Mouse (Mus musculus): ENCODE data around the gene Ddx51. TPM values are rescaled to one million over a fixed set of nuclear protein-coding genes. Genes with fewer than 3 reads are reported as not detected.

Ddx51 gene
- polyA plus RNA-seq (2015; fragmentation: Nextera tagmentation; extraction: Ambion mirVana) = 21.5 and 23.2 TPM in 2 replicates

DNA sequence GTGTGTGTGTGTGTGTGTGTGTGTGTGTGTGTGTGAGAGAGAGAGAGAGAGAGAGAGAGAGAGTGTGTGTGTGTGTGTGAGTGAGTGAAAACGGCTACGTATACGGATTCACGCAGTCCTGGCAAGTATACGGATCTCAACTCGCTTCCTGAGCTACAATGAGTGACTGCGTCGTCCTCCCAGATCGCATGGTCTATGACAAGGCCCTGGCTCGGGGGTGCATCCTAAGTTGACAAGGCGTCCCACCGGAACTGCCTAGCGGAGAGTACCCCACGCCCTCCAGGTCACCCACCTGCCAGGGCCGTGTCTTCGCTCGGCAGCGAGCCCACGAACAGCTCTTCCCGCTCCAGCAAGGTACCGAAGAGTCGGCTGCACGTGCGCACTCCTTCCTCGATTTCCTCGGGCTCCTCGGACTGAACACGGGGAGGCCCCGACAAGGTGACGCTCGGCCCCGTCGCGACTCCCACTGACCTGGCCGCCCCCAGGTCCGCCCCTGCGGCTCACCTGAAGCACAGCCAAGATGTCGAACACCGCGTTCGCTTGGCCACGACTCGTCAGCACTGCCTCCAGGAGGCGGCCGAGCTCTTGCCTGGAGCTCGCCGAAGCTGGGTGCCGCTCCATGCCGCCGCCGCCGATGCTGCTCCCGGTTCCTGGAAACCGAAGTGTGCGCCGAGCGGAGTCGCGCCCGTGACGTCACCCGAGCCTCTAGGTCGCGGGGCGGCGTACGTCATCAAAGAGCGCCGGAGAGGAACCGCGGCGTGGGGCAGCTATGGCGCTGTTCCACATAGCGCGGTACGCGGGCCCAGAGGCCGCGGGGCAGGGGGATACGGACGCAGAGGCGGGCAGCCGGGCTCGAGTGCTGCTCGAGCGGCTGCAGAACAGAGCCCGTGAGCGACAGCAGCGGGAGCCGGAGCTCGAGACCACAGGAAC, at the start of gene Ddx51, which contains the start of gene Noc4l:
Ddx51 (plus strand) TSS at position 733 of the 930 bp plus-strand sequence.
Noc4l (minus strand) TSS at position 699 of the 930 bp plus-strand sequence.
- WGBS = under 1% methylated on average over 91 of the region's 91 CpGs

DNA sequence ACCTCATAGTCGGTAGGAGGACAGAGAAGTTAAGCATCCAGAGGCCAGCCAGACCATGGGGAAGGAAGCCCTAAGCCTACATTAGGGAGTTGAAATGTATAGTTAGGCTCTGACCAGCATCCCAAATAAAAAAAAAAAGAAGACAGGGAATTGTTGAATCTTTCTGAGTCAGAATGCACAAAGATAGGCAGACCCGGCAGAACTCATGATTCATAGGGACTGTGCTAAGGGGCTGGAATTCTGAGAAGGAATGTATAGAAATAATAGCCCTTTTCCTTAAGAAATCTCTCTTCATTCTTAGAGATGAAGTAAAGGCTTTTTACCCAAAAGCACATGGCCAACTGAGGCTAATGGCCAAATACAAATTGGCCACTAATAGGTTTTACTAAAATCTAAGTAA, 48.9 kb upstream of the Ddx51 start:
- Histone ChIP-seq H3K4me2 (no peak overlapping the region), H3K36me3 (no peaks in the 10 kb centered on the region), H3K27ac (no peak overlapping the region), H3K9ac (no peak overlapping the region), H3K4me3 (no peak overlapping the region), H3K27me3 (no peaks in the 10 kb centered on the region), H3K9me3 (no peaks in the 10 kb centered on the region), H3K4me1 (peaks cover 4% of the 10 kb centered on the region)
- 85% methylated on average over 2 of the region's 2 CpGs for WGBS
- ATAC-seq (ENCODE audit: insufficient number of reproducible peaks, low FRiP score, low TSS enrichment, low read depth) = no peak

More for the DNA sequence above, at the start of gene Ddx51, which contains the start of gene Noc4l:
- peak within 1 kb of the TSS; percentile 93 for H3K9ac ChIP-seq
- H3K4me1 ChIP-seq = peaks cover 16% of the 10 kb centered on the region
- ATAC-seq (ENCODE audit: insufficient number of reproducible peaks, low FRiP score, low TSS enrichment, low read depth) = peak; percentile 37; the same call in 1 of the 2 replicates
- H3K27me3 ChIP-seq = no peaks in the 10 kb centered on the region
- peak within 1 kb of the TSS; percentile 86 for H3K4me2 ChIP-seq
- H3K27ac ChIP-seq = peak within 1 kb of the TSS; percentile 61
- H3K9me3 ChIP-seq = no peaks in the 10 kb centered on the region
- peaks cover 71% of the 10 kb centered on the region for H3K36me3 ChIP-seq
- peak within 1 kb of the TSS; percentile 99 for H3K4me3 ChIP-seq

DNA sequence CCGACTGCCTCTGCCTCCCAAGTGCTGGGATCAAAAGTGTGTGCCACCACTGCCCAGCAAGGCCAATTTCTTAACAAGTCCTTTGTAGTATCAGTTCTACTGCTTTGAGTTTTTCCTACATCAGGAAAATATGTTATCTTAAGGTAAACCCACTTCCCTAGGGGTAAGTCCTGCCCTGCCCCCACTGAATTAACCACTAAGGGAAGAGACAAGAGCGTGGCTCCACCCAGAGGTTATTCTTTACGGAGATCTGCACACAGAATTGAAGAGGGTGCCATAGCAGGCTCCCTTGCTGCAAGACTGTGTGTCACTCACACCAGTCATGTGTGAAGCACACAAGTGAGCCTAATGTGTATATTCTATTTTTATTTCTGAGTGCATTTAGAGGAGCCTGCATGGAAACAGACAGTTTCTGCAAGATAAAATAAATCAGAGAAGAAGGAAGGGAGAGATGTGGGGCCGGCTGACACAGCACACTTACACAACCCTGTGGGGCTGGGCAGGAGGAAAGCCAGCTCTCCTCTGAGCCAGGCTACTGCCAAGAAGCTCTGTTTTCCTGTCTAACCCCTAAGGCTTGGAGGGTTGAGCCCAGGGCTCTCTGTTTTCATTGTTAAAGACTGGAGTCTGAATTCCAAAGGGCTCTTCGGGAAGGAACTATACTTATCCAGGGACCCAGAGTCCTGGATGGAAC, 47.6 kb upstream of the Ddx51 start:
- Histone ChIP-seq H3K9me3 (no peaks in the 10 kb centered on the region), H3K27me3 (no peaks in the 10 kb centered on the region; the same call in 1 of the 2 replicates), H3K36me3 (no peaks in the 10 kb centered on the region), H3K4me2 (no peak overlapping the region), H3K4me3 (no peak overlapping the region), H3K4me1 (peaks cover 15% of the 10 kb centered on the region), H3K9ac (no peak overlapping the region), H3K27ac (no peak overlapping the region)
- ATAC-seq (ENCODE audit: insufficient number of reproducible peaks, low FRiP score, low TSS enrichment, low read depth) = no peak
- 59% methylated on average over 5 of the region's 5 CpGs for WGBS

GRCm38 (mm10) chr5:110607767-110608166, 45.5 kb upstream of the Ddx51 start:
- no peaks in the 10 kb centered on the region for H3K36me3 ChIP-seq
- H3K27me3 ChIP-seq = no peaks in the 10 kb centered on the region; the same call in 1 of the 2 replicates
- no peak overlapping the region for H3K27ac ChIP-seq
- WGBS = 56% methylated on average over 3 of the region's 3 CpGs
- no peak overlapping the region for H3K4me2 ChIP-seq
- H3K4me1 ChIP-seq = peaks cover 20% of the 10 kb centered on the region
- ATAC-seq (ENCODE audit: insufficient number of reproducible peaks, low FRiP score, low TSS enrichment, low read depth) = no peak
- H3K9me3 ChIP-seq = no peaks in the 10 kb centered on the region
- H3K9ac ChIP-seq = no peak overlapping the region
- no peak overlapping the region for H3K4me3 ChIP-seq

DNA sequence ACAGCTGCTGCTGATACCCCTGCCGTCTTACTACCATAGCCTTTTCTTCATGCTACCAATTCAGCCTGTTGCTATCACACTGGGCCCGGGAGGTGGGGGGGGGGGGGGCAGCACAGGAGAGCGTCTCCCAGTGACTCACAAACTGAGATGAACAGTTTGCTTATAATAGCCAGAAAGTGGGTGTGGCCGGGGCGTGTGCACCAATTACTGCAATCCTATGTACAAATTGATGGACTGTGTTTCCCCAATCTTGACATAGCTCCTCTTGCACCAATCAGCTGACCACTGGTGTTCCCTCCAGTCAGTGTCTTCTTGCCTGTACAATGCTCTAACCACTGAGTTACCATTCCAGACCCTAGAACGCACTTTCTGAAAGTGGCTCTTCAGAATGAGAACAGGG, 44.9 kb upstream of the Ddx51 start:
- Histone ChIP-seq H3K27me3 (no peaks in the 10 kb centered on the region; the same call in 1 of the 2 replicates), H3K27ac (no peak overlapping the region), H3K9ac (no peak overlapping the region), H3K4me3 (no peak overlapping the region), H3K9me3 (no peaks in the 10 kb centered on the region), H3K4me1 (peaks cover 20% of the 10 kb centered on the region), H3K36me3 (no peaks in the 10 kb centered on the region), H3K4me2 (no peak overlapping the region)
- WGBS = 63% methylated on average over 6 of the region's 6 CpGs
- ATAC-seq (ENCODE audit: insufficient number of reproducible peaks, low FRiP score, low TSS enrichment, low read depth) = no peak

DNA sequence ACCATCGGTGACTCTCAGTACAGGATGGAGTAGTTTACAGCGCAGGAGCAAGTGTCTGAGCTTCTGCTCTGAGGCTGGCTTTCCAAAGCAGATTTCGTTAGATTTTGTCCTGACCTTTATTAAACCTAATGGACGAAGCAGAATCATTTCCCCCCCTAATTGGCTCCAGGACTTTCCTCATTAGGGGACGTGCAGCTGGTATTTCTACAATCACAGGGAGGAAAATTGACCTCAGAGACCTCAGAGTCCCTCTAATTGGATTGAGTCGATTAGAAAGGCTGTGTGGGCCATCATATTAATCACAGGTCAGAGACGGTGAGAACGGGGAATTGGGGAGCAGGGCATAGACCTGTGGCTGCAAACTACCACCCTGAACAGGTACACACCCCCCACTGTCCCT, 44.3 kb upstream of the Ddx51 start:
- Histone ChIP-seq H3K36me3 (no peaks in the 10 kb centered on the region), H3K4me2 (no peak overlapping the region), H3K9ac (no peak overlapping the region), H3K27ac (no peak overlapping the region), H3K4me3 (no peak overlapping the region), H3K27me3 (no peaks in the 10 kb centered on the region; the same call in 1 of the 2 replicates), H3K4me1 (peaks cover 20% of the 10 kb centered on the region), H3K9me3 (no peaks in the 10 kb centered on the region)
- ATAC-seq (ENCODE audit: insufficient number of reproducible peaks, low FRiP score, low TSS enrichment, low read depth) = no peak
- WGBS = 28% methylated on average over 8 of the region's 8 CpGs

DNA sequence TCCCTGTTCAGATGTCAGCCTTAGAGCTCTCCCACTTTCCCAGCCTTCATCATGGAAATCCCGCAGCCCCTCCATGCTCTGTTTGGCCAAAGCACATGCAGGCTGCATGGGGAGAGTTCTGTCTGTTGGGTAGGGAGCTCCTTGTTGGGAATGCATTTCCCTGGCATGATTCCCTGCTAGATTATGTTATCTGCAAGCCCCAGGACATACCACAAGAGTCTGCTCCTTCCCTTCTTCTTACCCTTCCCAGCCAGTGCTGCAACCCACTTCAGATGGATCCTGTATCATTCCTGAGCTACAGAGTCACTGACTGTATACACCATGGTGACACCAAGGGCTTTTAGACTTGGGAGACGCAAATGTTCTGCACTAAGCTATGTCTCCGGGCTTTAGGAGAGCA, 43.8 kb upstream of the Ddx51 start:
- Histone ChIP-seq H3K9me3 (no peaks in the 10 kb centered on the region), H3K4me2 (no peak overlapping the region), H3K4me1 (peaks cover 20% of the 10 kb centered on the region), H3K27ac (no peak overlapping the region), H3K27me3 (no peaks in the 10 kb centered on the region; the same call in 1 of the 2 replicates), H3K36me3 (no peaks in the 10 kb centered on the region), H3K9ac (no peak overlapping the region), H3K4me3 (no peak overlapping the region)
- 57% methylated on average over 3 of the region's 3 CpGs for WGBS
- no peak for ATAC-seq (ENCODE audit: insufficient number of reproducible peaks, low FRiP score, low TSS enrichment, low read depth)

- peaks cover 20% of the 10 kb centered on the region for H3K4me1 ChIP-seq
- H3K4me2 ChIP-seq = no peak overlapping the region
- no peak for ATAC-seq (ENCODE audit: insufficient number of reproducible peaks, low FRiP score, low TSS enrichment, low read depth)
- no peak overlapping the region for H3K4me3 ChIP-seq
- H3K36me3 ChIP-seq = no peaks in the 10 kb centered on the region
- H3K9me3 ChIP-seq = no peaks in the 10 kb centered on the region
- WGBS = 64% methylated on average over 5 of the region's 5 CpGs
- no peaks in the 10 kb centered on the region; the same call in 1 of the 2 replicates for H3K27me3 ChIP-seq
- H3K27ac ChIP-seq = no peak overlapping the region
- H3K9ac ChIP-seq = no peak overlapping the region
These were observed 43.4 kb upstream of the Ddx51 start for GRCm38 (mm10) chr5:110609868-110610267.

DNA sequence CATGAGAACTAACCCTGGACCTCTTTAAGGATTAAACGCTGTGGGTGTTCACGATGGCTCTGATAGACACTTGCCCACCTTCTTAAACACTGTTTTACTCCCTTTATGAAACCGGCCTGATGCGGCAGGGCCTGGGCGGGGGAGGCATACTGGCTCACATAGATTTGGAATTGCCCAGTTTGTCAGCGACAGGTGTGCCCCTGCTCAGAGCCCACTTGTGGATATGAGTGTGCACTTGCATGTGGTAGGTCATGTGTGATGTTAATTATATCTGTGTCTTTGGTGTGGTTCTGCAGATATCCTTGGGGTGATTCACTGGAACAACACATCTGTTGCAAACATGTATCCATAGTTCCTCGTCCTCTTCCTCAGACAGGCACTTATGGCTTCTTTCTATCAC, 42.8 kb upstream of the Ddx51 start:
- WGBS = 78% methylated on average over 7 of the region's 7 CpGs
- Histone ChIP-seq H3K36me3 (no peaks in the 10 kb centered on the region), H3K4me2 (no peak overlapping the region), H3K9me3 (no peaks in the 10 kb centered on the region), H3K27me3 (no peaks in the 10 kb centered on the region; the same call in 1 of the 2 replicates), H3K4me3 (no peak overlapping the region), H3K4me1 (peaks cover 20% of the 10 kb centered on the region), H3K27ac (no peak overlapping the region), H3K9ac (no peak overlapping the region)
- ATAC-seq (ENCODE audit: insufficient number of reproducible peaks, low FRiP score, low TSS enrichment, low read depth) = no peak

- no peaks in the 10 kb centered on the region for H3K36me3 ChIP-seq
- 43% methylated on average over 5 of the region's 5 CpGs for WGBS
- H3K4me3 ChIP-seq = no peak overlapping the region
- no peak overlapping the region for H3K4me2 ChIP-seq
- H3K9ac ChIP-seq = no peak overlapping the region
- H3K27me3 ChIP-seq = no peaks in the 10 kb centered on the region; the same call in 1 of the 2 replicates
- no peaks in the 10 kb centered on the region for H3K9me3 ChIP-seq
- peaks cover 20% of the 10 kb centered on the region for H3K4me1 ChIP-seq
- peak; percentile 74 for ATAC-seq (ENCODE audit: insufficient number of reproducible peaks, low FRiP score, low TSS enrichment, low read depth)
- H3K27ac ChIP-seq = 0 out of 2 replicates have a peak overlapping the region, but pooled peaks have one; percentile 22
These were observed 41.7 kb upstream of the Ddx51 start for GRCm38 (mm10) chr5:110611435-110612158.

GRCm38 (mm10) chr5:110619226-110619625, 34.0 kb upstream of the Ddx51 start:
- Histone ChIP-seq H3K9me3 (no peaks in the 10 kb centered on the region), H3K36me3 (no peaks in the 10 kb centered on the region), H3K27ac (no peak overlapping the region), H3K9ac (no peak overlapping the region), H3K4me2 (no peak overlapping the region), H3K4me3 (no peak overlapping the region), H3K27me3 (no peaks in the 10 kb centered on the region), H3K4me1 (no peaks in the 10 kb centered on the region)
- 82% methylated on average over 6 of the region's 6 CpGs for WGBS
- no peak for ATAC-seq (ENCODE audit: insufficient number of reproducible peaks, low FRiP score, low TSS enrichment, low read depth)

Data from limb, embryonic 15.5 days (tissue).